Mouse (Mus musculus) CH12.LX (cell line): ENCODE results near the gene Snrnp35. TPM values are rescaled to one million over a fixed set of nuclear protein-coding genes. Genes with fewer than 3 reads are reported as not detected.

Source experiments
- DNase-seq: peaks from one replicate; pipeline ENCODE4 v3.0.0-alpha.2; 2013; ENCODE audit errors: extremely low read depth
- H3K27ac ChIP-seq: 2 replicates; pipeline ENCODE4 v1.5.1; 2012; ENCODE audit warnings: low read depth, mild to moderate bottlenecking, control low read depth, moderate library complexity; ENCODE audit not compliant: insufficient read depth
- H3K27me3 ChIP-seq: replicated peaks from 2 replicates; pipeline ENCODE3; 2012; ENCODE audit warnings: inconsistent platforms
- H3K36me3 ChIP-seq, 2 experiments: replicated peaks in 1 of 2; 2 replicates each; pipeline versions ENCODE3 to v1.6.1; 2012; ENCODE audit warnings: inconsistent platforms in 1 of 2, low read length in 1 of 2, mild to moderate bottlenecking in 1 of 2, mixed read lengths in 1 of 2, moderate library complexity in 1 of 2; ENCODE audit not compliant: control insufficient read depth in 1 of 2, insufficient read depth in 1 of 2
- H3K4me1 ChIP-seq, 2 experiments: 2 replicates each; pipeline ENCODE4 v1.6.1; 2012; ENCODE audit warnings: inconsistent platforms in 1 of 2, moderate library complexity in 1 of 2; ENCODE audit not compliant: insufficient read depth in 2 of 2, control insufficient read depth in 1 of 2
- H3K4me2 ChIP-seq: 2 replicates; pipeline ENCODE4 v1.6.1; 2012; ENCODE audit warnings: low read depth, mild to moderate bottlenecking, control low read depth; ENCODE audit not compliant: poor library complexity, insufficient read depth, severe bottlenecking
- H3K4me3 ChIP-seq, 3 experiments: fragments of 150-350 bp in 1 of 3; sonication (generic) in 1 of 3; replicated peaks in 1 of 3; 2 replicates each; pipeline versions ENCODE3 to v1.5.1; 2011 to 2012; ENCODE audit warnings: low read depth in 2 of 3, low read length in 2 of 3, mild to moderate bottlenecking in 2 of 3, moderate library complexity in 2 of 3, control low read depth in 1 of 3, improper control_type of control experiment in 1 of 3, inconsistent platforms in 1 of 3, mixed read lengths in 1 of 3; ENCODE audit not compliant: poor library complexity in 1 of 3
- H3K79me2 ChIP-seq: replicated peaks from 2 replicates; pipeline ENCODE4 v1.6.1; 2012; ENCODE audit warnings: mild to moderate bottlenecking, moderate library complexity; ENCODE audit not compliant: control insufficient read depth, poor library complexity, insufficient read depth, severe bottlenecking; ENCODE audit errors: extremely low read depth
- H3K9ac ChIP-seq: 2 replicates; pipeline ENCODE4 v1.6.1; 2012; ENCODE audit warnings: low read depth, mild to moderate bottlenecking, control low read depth, moderate library complexity; ENCODE audit not compliant: insufficient read depth
- H3K9me3 ChIP-seq: replicated peaks from 2 replicates; pipeline ENCODE3; 2012; ENCODE audit warnings: low read length, inconsistent platforms, mixed read lengths
- BHLHE40 ChIP-seq: IDR thresholded peaks from 2 replicates; pipeline ENCODE4 v1.6.1; 2011; ENCODE audit warnings: mild to moderate bottlenecking, low read depth, low read length, improper control_type of control experiment
- CHD1 ChIP-seq: IDR thresholded peaks from 2 replicates; pipeline ENCODE4 v1.6.1; 2012; ENCODE audit warnings: low read depth, low read length, improper control_type of control experiment, inconsistent platforms
- CHD2 ChIP-seq: IDR thresholded peaks from 2 replicates; pipeline ENCODE4 v1.6.1; 2011; ENCODE audit warnings: low read length, improper control_type of control experiment
- ELF1 ChIP-seq: IDR thresholded peaks from 2 replicates; pipeline ENCODE4 v1.6.1; 2014; ENCODE audit warnings: low read depth, mild to moderate bottlenecking, inconsistent platforms, low read length, improper control_type of control experiment
- EP300 ChIP-seq: IDR thresholded peaks from 2 replicates; pipeline ENCODE4 v1.6.1; 2011; ENCODE audit warnings: low read length, improper control_type of control experiment
- ETS1 ChIP-seq: conservative IDR thresholded peaks from 2 replicates; pipeline ENCODE4 v1.6.1; 2012; ENCODE audit warnings: low read depth, mild to moderate bottlenecking, inconsistent platforms, low read length, improper control_type of control experiment, moderate library complexity
- GABPA ChIP-seq: IDR thresholded peaks from 2 replicates; pipeline ENCODE4 v1.6.1; 2012; ENCODE audit warnings: low read depth, low read length, improper control_type of control experiment, inconsistent platforms; ENCODE audit not compliant: insufficient replicate concordance
- IRF4 ChIP-seq: IDR thresholded peaks from 2 replicates; pipeline ENCODE4 v1.6.1; 2014; ENCODE audit warnings: low read depth, mild to moderate bottlenecking, inconsistent platforms, low read length, improper control_type of control experiment
- JUN ChIP-seq: IDR thresholded peaks from 2 replicates; pipeline ENCODE4 v1.6.1; 2011; ENCODE audit warnings: low read depth, mild to moderate bottlenecking, low read length, improper control_type of control experiment, moderate library complexity; ENCODE audit not compliant: insufficient read depth
- JUND ChIP-seq: conservative IDR thresholded peaks from 2 replicates; pipeline ENCODE4 v1.6.1; 2011; ENCODE audit warnings: low read depth, low read length, improper control_type of control experiment
- KAT2A ChIP-seq: IDR thresholded peaks from 2 replicates; pipeline ENCODE4 v1.6.1; 2012; ENCODE audit warnings: low read length, improper control_type of control experiment, inconsistent platforms; ENCODE audit not compliant: insufficient replicate concordance
- MAFK ChIP-seq: IDR thresholded peaks from 2 replicates; pipeline ENCODE4 v1.6.1; 2011; ENCODE audit warnings: low read length, improper control_type of control experiment; ENCODE audit not compliant: insufficient replicate concordance
- MAX ChIP-seq: IDR thresholded peaks from 2 replicates; pipeline ENCODE4 v1.6.1; 2011; ENCODE audit warnings: low read length, improper control_type of control experiment
- MAZ ChIP-seq: IDR thresholded peaks from 2 replicates; pipeline ENCODE4 v1.6.1; 2012; ENCODE audit warnings: low read depth, mild to moderate bottlenecking, inconsistent platforms, low read length, improper control_type of control experiment, moderate library complexity
- MEF2A ChIP-seq: IDR thresholded peaks from 2 replicates; pipeline ENCODE4 v1.6.1; 2014; ENCODE audit warnings: low read depth, mild to moderate bottlenecking, inconsistent platforms, low read length, improper control_type of control experiment, borderline replicate concordance
- MXI1 ChIP-seq: IDR thresholded peaks from 2 replicates; pipeline ENCODE4 v1.6.1; 2011; ENCODE audit warnings: mild to moderate bottlenecking, low read depth, low read length, improper control_type of control experiment
- MYC ChIP-seq: IDR thresholded peaks from 2 replicates; pipeline ENCODE4 v1.6.1; 2011; ENCODE audit warnings: low read depth, mild to moderate bottlenecking, improper control_type of control experiment, low read length
- POLR2A ChIP-seq: IDR thresholded peaks from 2 replicates; pipeline ENCODE4 v1.6.1; 2011; ENCODE audit warnings: low read depth, mild to moderate bottlenecking, improper control_type of control experiment, low read length
- RAD21 ChIP-seq: IDR thresholded peaks from 2 replicates; pipeline ENCODE4 v1.6.1; 2011; ENCODE audit warnings: low read depth, mild to moderate bottlenecking, low read length, improper control_type of control experiment, moderate library complexity
- RCOR1 ChIP-seq: conservative IDR thresholded peaks from 2 replicates; pipeline ENCODE4 v1.6.1; 2012; ENCODE audit warnings: low read depth, mild to moderate bottlenecking, inconsistent platforms, low read length, improper control_type of control experiment
- SIN3A ChIP-seq: IDR thresholded peaks from 2 replicates; pipeline ENCODE4 v1.6.1; 2012; ENCODE audit warnings: low read length, improper control_type of control experiment, inconsistent platforms
- SMC3 ChIP-seq: IDR thresholded peaks from 2 replicates; pipeline ENCODE4 v1.6.1; 2011; ENCODE audit warnings: low read depth, low read length, improper control_type of control experiment
- TCF12 ChIP-seq: IDR thresholded peaks from 2 replicates; pipeline ENCODE4 v1.6.1; 2014; ENCODE audit warnings: low read depth, mild to moderate bottlenecking, inconsistent platforms, low read length, improper control_type of control experiment
- ZNF384 ChIP-seq: IDR thresholded peaks from 2 replicates; pipeline ENCODE4 v1.6.1; 2012; ENCODE audit warnings: low read depth, low read length, improper control_type of control experiment, inconsistent platforms
- dilution Hi-C: fragments of 300-500 bp; cut with MboI; formaldehyde crosslinking; loops from 2 replicates; pipeline ENCODE4 v1.14.3; 2020; ENCODE audit warnings: low sequenced_read_pairs; ENCODE audit not compliant: extremely low pct_unique_long_range_greater_than_20kb, extremely low pct_ligation_motif_present
- in situ Hi-C: fragments of 300-500 bp; cut with MboI; formaldehyde crosslinking; loops from 3 replicates; pipeline ENCODE4 v1.14.3; 2019; ENCODE audit warnings: low sequenced_read_pairs, low pct_ligation_motif_present, low pct_unique_long_range_greater_than_20kb, mixed read lengths
- polyA plus RNA-seq: library from polyadenylated mRNA; unstranded; fragments of >175 nt; gene quantifications from 2 replicates; pipeline ENCODE4 v1.2.1, GENCODE M21; 2012; ENCODE audit warnings: low read depth; ENCODE audit not compliant: insufficient read length
- total RNA-seq, 2 experiments: library from RNA; depleted of rRNA; stranded (reverse); fragments of 300-350 nt in 1 of 2; fragments of >200 nt in 1 of 2; gene quantifications; 2 replicates each; pipeline ENCODE4 v1.2.3; 2012 to 2014

Snrnp35 gene
- total and polyA plus RNA-seq, 3 experiments, result 13.9 to 29.0 (median 27.4) TPM

DNA sequence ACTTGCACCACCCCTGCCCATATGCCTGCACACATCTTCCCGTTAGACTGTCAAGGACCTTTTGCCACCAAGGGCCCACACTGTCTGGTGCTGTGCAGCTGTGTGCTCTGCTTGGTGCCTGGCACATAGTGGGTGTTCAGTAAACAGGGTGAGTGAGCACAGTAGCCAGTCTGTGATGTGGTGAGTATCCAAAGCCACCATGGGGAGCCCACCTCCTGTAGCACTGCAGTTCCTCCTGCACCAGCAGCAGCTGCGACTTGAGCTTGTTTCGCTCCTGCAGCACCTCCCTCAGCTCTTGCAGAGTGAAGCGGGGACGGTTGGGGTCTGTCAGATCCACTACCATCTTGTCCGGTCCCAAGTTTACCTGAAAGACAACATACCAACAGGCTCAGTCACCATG is 13.4 kb upstream of the Snrnp35 start:
- Histone ChIP-seq H3K9me3 (peaks cover 18% of the 10 kb centered on the region), H3K4me1 (peaks cover 20 to 70% of the 10 kb centered on the region in 2 experiments), H3K79me2 (peaks cover 86% of the 10 kb centered on the region), H3K27ac (peak overlapping the region; percentile 76), H3K4me3 (no peak overlapping the region), H3K27me3 (no peaks in the 10 kb centered on the region)
- dilution Hi-C loops, result no loop called here
- in situ Hi-C loops, result no loop called here
- TF ChIP-seq POLR2A (no peak), RCOR1 (no peak), GABPA (no peak)
- TF ChIP-seq, all 38 proteins: peak for 0
- DNase-seq, result no peak
- H3K36me3 ChIP-seq, result peaks cover 80 to 84% of the 10 kb centered on the region in 2 experiments
- H3K9ac ChIP-seq, result no peak overlapping the region
- no peak overlapping the region for H3K4me2 ChIP-seq

DNA sequence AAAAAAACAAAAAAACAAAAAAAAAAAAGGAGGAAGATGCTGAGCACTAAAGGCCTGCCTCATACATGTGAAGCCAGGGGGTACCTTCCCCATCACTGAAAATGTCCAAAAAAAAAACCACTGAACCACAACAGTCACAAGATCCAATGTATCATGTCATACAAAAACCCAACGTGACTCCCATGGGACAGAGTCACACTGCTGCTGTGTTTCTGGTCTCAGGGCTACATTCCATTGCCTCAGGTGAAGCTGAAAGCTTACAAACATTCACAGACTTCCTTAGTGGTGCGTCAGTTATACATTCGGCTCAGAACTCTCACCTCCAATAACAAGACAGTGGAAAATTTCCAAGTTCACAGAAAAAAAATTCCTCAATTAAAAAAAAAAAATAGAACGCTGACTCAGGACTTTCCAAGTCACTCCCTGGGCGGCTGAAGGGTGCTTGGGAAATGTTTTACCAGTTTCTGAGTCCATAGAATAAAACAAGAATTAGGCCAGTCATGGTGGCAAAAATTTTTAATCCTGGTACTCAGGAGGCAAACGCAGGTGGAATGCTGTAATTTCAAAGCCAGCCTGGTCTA is 12.3 kb upstream of the Snrnp35 start:
- Histone ChIP-seq H3K4me3 (no peak overlapping the region), H3K4me2 (peak overlapping the region; percentile 60), H3K27ac (peak overlapping the region; percentile 63; the same call in 1 of the 2 replicates), H3K9ac (peak overlapping the region; percentile 42; the same call in 1 of the 2 replicates), H3K36me3 (peaks cover 75 to 76% of the 10 kb centered on the region in 2 experiments), H3K79me2 (peaks cover 91% of the 10 kb centered on the region), H3K9me3 (peaks cover 18% of the 10 kb centered on the region), H3K4me1 (peaks cover 20 to 60% of the 10 kb centered on the region in 2 experiments), H3K27me3 (no peaks in the 10 kb centered on the region)
- dilution Hi-C loops, result no loop called here
- DNase-seq, result peak; percentile 95
- in situ Hi-C loops, result no loop called here
- TF ChIP-seq MAZ, result 0 out of 2 replicates have a peak, but pooled peaks have one; percentile 32
- peak; percentile 32; the same call in 1 of the 2 replicates for TF ChIP-seq MAX
- TF ChIP-seq IRF4, result peak; percentile 47; the same call in 1 of the 2 replicates
- peak; percentile 67; the same call in 1 of the 2 replicates for TF ChIP-seq MEF2A
- TF ChIP-seq KAT2A, result peak; percentile 69; the same call in 1 of the 2 replicates
- no peak for TF ChIP-seq MYC
- peak; percentile 89 for TF ChIP-seq ZNF384
- peak; percentile 56; the same call in 1 of the 2 replicates for TF ChIP-seq CHD2
- TF ChIP-seq POLR2A, result 0 out of 2 replicates have a peak, but pooled peaks have one; percentile 24
- no peak for TF ChIP-seq SMC3
- TF ChIP-seq ELF1, result 0 out of 2 replicates have a peak, but pooled peaks have one; percentile 20
- peak; percentile 54; the same call in 1 of the 2 replicates for TF ChIP-seq SIN3A
- peak; percentile 45; the same call in 1 of the 2 replicates for TF ChIP-seq MXI1
- TF ChIP-seq GABPA, result no peak
- peak; percentile 82 for TF ChIP-seq EP300
- TF ChIP-seq RCOR1, result no peak
- TF ChIP-seq JUN, result peak; percentile 50; the same call in 1 of the 2 replicates
- no peak for TF ChIP-seq RAD21
- TF ChIP-seq BHLHE40, result peak; percentile 98
- peak; percentile 71; the same call in 1 of the 2 replicates for TF ChIP-seq CHD1
- peak; percentile 96 for TF ChIP-seq MAFK
- TF ChIP-seq JUND, result peak; percentile 58; the same call in 1 of the 2 replicates
- TF ChIP-seq ETS1, result peak; percentile 93
- peak; percentile 82; the same call in 1 of the 2 replicates for TF ChIP-seq TCF12
